ENCODE assay signal across 18 mouse cellular contexts in the genomic region with DNA sequence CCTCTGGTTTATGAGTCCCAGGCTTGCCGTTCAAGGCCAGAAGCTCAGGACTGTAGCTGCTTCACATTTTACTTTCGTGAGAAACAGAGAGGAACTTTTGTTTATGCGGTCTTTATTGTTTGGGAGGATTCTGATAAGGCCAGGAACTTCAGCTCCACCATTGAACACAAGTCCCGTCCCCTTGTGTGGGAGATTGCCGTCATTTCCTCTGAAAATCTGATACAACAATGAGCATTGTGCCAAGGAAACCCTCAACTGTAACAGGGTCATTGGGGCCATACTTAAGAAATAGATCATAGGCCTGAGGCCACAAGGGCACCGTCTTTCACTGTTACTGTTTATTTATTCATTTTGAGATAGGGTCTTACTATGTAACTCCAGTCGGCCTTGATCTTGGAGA. TPM values are rescaled to one million over a fixed set of nuclear protein-coding genes. Genes with fewer than 3 reads are reported as not detected.
DNase-seq lines count a peak whose midpoint lies in the region; TF ChIP-seq lines count a peak whose summit lies in the region.
"Had no signal": no experiment of that assay in that cellular context is flagged by ENCODE, and none has a peak within 500 bp of the region (broad histone marks: within the 10 kb centered on the region; RNA-seq: fewer than 3 reads in every experiment).

No protein-coding gene starts in this region.

- TF ChIP-seq CTCF in liver, adult 2 months (IDR thresholded peaks at IDR 0.05; ENCODE audit: low read depth, low read length): no peak
- TF ChIP-seq CTCF in lung, adult 2 months (IDR thresholded peaks at IDR 0.05; ENCODE audit: insufficient read depth, low read length): no peak
- TF ChIP-seq CTCF in layer of hippocampus, adult 2 months (conservative IDR thresholded peaks at IDR 0.05): no peak

- no peaks in the 10 kb centered on the region for H3K79me2 ChIP-seq in liver, adult 2 months (ENCODE audit: control insufficient read depth, insufficient read depth, low read length)

- peaks cover 33% of the 10 kb centered on the region for H3K4me1 ChIP-seq in liver, adult 2 months (ENCODE audit: control insufficient read depth, insufficient read depth, low read length)
- no peaks in the 10 kb centered on the region for H3K4me1 ChIP-seq in lung, adult 2 months (ENCODE audit: control insufficient read depth, insufficient read depth, low read length)
- H3K4me1 ChIP-seq in brown adipose tissue, adult 24 weeks (ENCODE audit: control insufficient read depth, insufficient read depth, insufficient read length, low read length): no peaks in the 10 kb centered on the region
- H3K4me1 ChIP-seq: embryonic facial prominence, embryonic 12.5 days; forebrain, embryonic 15.5 days had no signal

- peak overlapping the region; percentile 90 for H3K27ac ChIP-seq in liver, adult 2 months (replicated peaks; ENCODE audit: insufficient read depth, low read depth, low read length)
- peak overlapping the region; percentile 39; the same call in 1 of the 2 replicates for H3K27ac ChIP-seq in brown adipose tissue, adult 24 weeks (replicated peaks; ENCODE audit: low read depth, low read length)
- no peak overlapping the region for H3K27ac ChIP-seq in layer of hippocampus, adult 2 months
- H3K27ac ChIP-seq: embryonic facial prominence, embryonic 10.5 days; embryonic facial prominence, embryonic 12.5 days; forebrain, embryonic 13.5 days; forebrain, embryonic 15.5 days had no signal

- 80% methylated on average over 7 of the region's 7 CpGs for WGBS in liver, adult 2 months
- WGBS in lung, adult 2 months: 37% methylated on average over 7 of the region's 7 CpGs

- H3K27me3 ChIP-seq in liver, adult 2 months (ENCODE audit: control insufficient read depth, insufficient read depth, low read length): no peaks in the 10 kb centered on the region
- H3K27me3 ChIP-seq: embryonic facial prominence, embryonic 12.5 days; forebrain, embryonic 13.5 days; forebrain, embryonic 15.5 days had no signal

- no peak overlapping the region for H3K9ac ChIP-seq in liver, adult 2 months (ENCODE audit: low read depth, low read length)
- H3K9ac ChIP-seq: embryonic facial prominence, embryonic 12.5 days; forebrain, embryonic 13.5 days; forebrain, embryonic 15.5 days had no signal

- no peaks in the 10 kb centered on the region for H3K36me3 ChIP-seq in liver, adult 2 months (ENCODE audit: control insufficient read depth, insufficient read depth, low read length)
- H3K36me3 ChIP-seq: embryonic facial prominence, embryonic 10.5 days; embryonic facial prominence, embryonic 12.5 days; forebrain, embryonic 15.5 days had no signal

- no peak for TF ChIP-seq POLR2A in liver, adult 2 months (IDR thresholded peaks at IDR 0.05; ENCODE audit: extremely low read depth, insufficient read depth, low read length)
- no peak for TF ChIP-seq POLR2A in lung, adult 2 months (IDR thresholded peaks at IDR 0.05; ENCODE audit: borderline replicate concordance, extremely low read depth, low read depth, low read length)

- no peak for DNase-seq in liver, adult 2 months (ENCODE audit: extremely low read depth, low read depth, low spot score)
- no peak for DNase-seq in liver
- peak; percentile 43 for DNase-seq in lung, postnatal 25 days (ENCODE audit: low spot score)
- DNase-seq in lung, adult 2 months: no peak
- no peak for DNase-seq in layer of hippocampus, adult 2 months (ENCODE audit: low spot score in 2 of 2)
- DNase-seq: adrenal gland, adult 2 months; adrenal gland, postnatal 10 days; adrenal gland, postnatal 25 days; cerebellum, adult 11-12 months; cerebellum, adult 2 months; cerebellum, adult 9-10 months; cerebellum, postnatal 10 days; cerebellum, postnatal 25 days had no signal

- no peak overlapping the region for H3K4me3 ChIP-seq in liver, adult 2 months (ENCODE audit: insufficient read depth, low read depth, low read length)
- H3K4me3 ChIP-seq in lung, adult 2 months (replicated peaks; ENCODE audit: extremely low read depth, low read depth, low read length): no peak overlapping the region
- H3K4me3 ChIP-seq in brown adipose tissue, adult 24 weeks (ENCODE audit: insufficient read depth, low read depth, low read length): no peak overlapping the region
- no peak overlapping the region for H3K4me3 ChIP-seq in layer of hippocampus, adult 2 months
- H3K4me3 ChIP-seq: embryonic facial prominence, embryonic 10.5 days; embryonic facial prominence, embryonic 12.5 days; forebrain, embryonic 13.5 days; forebrain, embryonic 15.5 days had no signal

RNA-seq across cellular contexts. Expression of a gene that starts 10.6 kb away (rescaled TPM):
- 189 and 197 TPM in 2 replicates for total RNA-seq in liver, adult 2 months (2014; rRNA removed)
- polyA plus RNA-seq in liver, adult 2 months (2012; rRNA removed): 239 and 251 TPM in 2 replicates
- 99.4 and 127 TPM in 2 replicates for polyA plus RNA-seq in lung, adult 2 months (2012; rRNA removed)
- polyA plus RNA-seq in brown adipose tissue, adult 24 weeks (2012; ENCODE audit: insufficient read depth, insufficient read length, missing spikeins): 1,127 and 1,213 TPM in 2 replicates
- 100 to 1,000 TPM; 240 to 245 TPM for total RNA-seq in layer of hippocampus, adult 2 months (2021)

RNA-seq across cellular contexts. Expression of a gene that starts 14.6 kb away (rescaled TPM):
- 456 and 810 TPM in 2 replicates for total RNA-seq in liver, adult 2 months (2014; rRNA removed)
- polyA plus RNA-seq in liver, adult 2 months (2012; rRNA removed): 965 and 1,374 TPM in 2 replicates
- 480 and 656 TPM in 2 replicates for polyA plus RNA-seq in lung, adult 2 months (2012; rRNA removed)
- 362 and 451 TPM in 2 replicates for polyA plus RNA-seq in brown adipose tissue, adult 24 weeks (2012; ENCODE audit: insufficient read depth, insufficient read length, missing spikeins)
- 100 to 1,000 TPM; 395 to 398 TPM for total RNA-seq in layer of hippocampus, adult 2 months (2021)

RNA-seq across cellular contexts. Expression of a gene that starts 20.1 kb away (rescaled TPM):
- total RNA-seq in liver, adult 2 months (2014; rRNA removed): 0.74 and 0.87 TPM in 2 replicates
- 2.3 and 4.9 TPM in 2 replicates for polyA plus RNA-seq in liver, adult 2 months (2012; rRNA removed)
- polyA plus RNA-seq in lung, adult 2 months (2012; rRNA removed): 12.6 and 18.0 TPM in 2 replicates
- polyA plus RNA-seq in brown adipose tissue, adult 24 weeks (2012; ENCODE audit: insufficient read depth, insufficient read length, missing spikeins): 1.1 and 1.8 TPM in 2 replicates
- 1 to 10 TPM; 3.2 TPM for total RNA-seq in layer of hippocampus, adult 2 months (2021)

RNA-seq across cellular contexts. Expression of a gene that starts 22.6 kb away (rescaled TPM):
- 4.1 and 7.9 TPM in 2 replicates for total RNA-seq in liver, adult 2 months (2014; rRNA removed)
- polyA plus RNA-seq in liver, adult 2 months (2012; rRNA removed): 4.4 and 9.2 TPM in 2 replicates
- polyA plus RNA-seq in lung, adult 2 months (2012; rRNA removed): 47.4 and 87.8 TPM in 2 replicates
- 14.8 and 26.0 TPM in 2 replicates for polyA plus RNA-seq in brown adipose tissue, adult 24 weeks (2012; ENCODE audit: insufficient read depth, insufficient read length, missing spikeins)
- total RNA-seq in layer of hippocampus, adult 2 months (2021): 10 to 100 TPM; 46.2 to 49.4 TPM

RNA-seq across cellular contexts. Expression of a gene that starts 22.8 kb away (rescaled TPM):
- total RNA-seq in liver, adult 2 months (2014; rRNA removed): 0.54 and 0.92 TPM in 2 replicates
- 0.72 and 1.1 TPM in 2 replicates for polyA plus RNA-seq in liver, adult 2 months (2012; rRNA removed)
- polyA plus RNA-seq in lung, adult 2 months (2012; rRNA removed): 1.7 and 1.8 TPM in 2 replicates
- polyA plus RNA-seq in brown adipose tissue, adult 24 weeks (2012; ENCODE audit: insufficient read depth, insufficient read length, missing spikeins): not detected in 2 replicates
- total RNA-seq in layer of hippocampus, adult 2 months (2021): 1 to 10 TPM; 1.3 to 1.4 TPM
